Mouse (Mus musculus) midbrain, embryonic 11.5 days (tissue): ENCODE data around the gene Perp. TPM values are rescaled to one million over a fixed set of nuclear protein-coding genes. Genes with fewer than 3 reads are reported as not detected.
A peak's percentile ranks its signal among the peaks of the same experiment; 100 is the strongest.

ENCODE experiments used
- ATAC-seq: fragments of 200-750 bp; cut with Nextera tagmentation; 2 replicates; pipeline ENCODE4 v1.8.0; 2017; ENCODE audit warnings: moderate TSS enrichment, moderate library complexity; ENCODE audit not compliant: low FRiP score
- DNase-seq: peaks from one replicate; pipeline ENCODE4 v3.0.0; 2015; ENCODE audit warnings: low spot score; ENCODE audit errors: missing footprints
- H3K27ac ChIP-seq: fragments of 300-500 bp; sonication (generic); 2 replicates; pipeline ENCODE4 v1.5.1; 2014; ENCODE audit warnings: low read depth, low read length
- H3K27me3 ChIP-seq: fragments of 300-500 bp; sonication (generic); 2 replicates; pipeline ENCODE4 v1.6.1; 2014; ENCODE audit warnings: mild to moderate bottlenecking, low read length, moderate library complexity, mixed read lengths; ENCODE audit not compliant: control insufficient read depth, insufficient read depth
- H3K36me3 ChIP-seq: fragments of 300-500 bp; sonication (generic); 2 replicates; pipeline ENCODE4 v1.6.1; 2014; ENCODE audit warnings: mild to moderate bottlenecking, low read length, moderate library complexity, mixed read lengths; ENCODE audit not compliant: control insufficient read depth, insufficient read depth
- H3K4me1 ChIP-seq: fragments of 300-500 bp; sonication (generic); 2 replicates; pipeline ENCODE4 v1.6.1; 2014; ENCODE audit warnings: low read length; ENCODE audit not compliant: control insufficient read depth, insufficient read depth
- H3K4me2 ChIP-seq: fragments of 300-500 bp; sonication (generic); 2 replicates; pipeline ENCODE4 v1.6.1; 2014; ENCODE audit warnings: mild to moderate bottlenecking, moderate library complexity
- H3K4me3 ChIP-seq: fragments of 300-500 bp; sonication (generic); 2 replicates; pipeline ENCODE4 v1.5.1; 2014; ENCODE audit warnings: low read depth, low read length
- H3K9ac ChIP-seq: fragments of 300-500 bp; sonication (generic); 2 replicates; pipeline ENCODE4 v1.6.1; 2014; ENCODE audit warnings: low read length
- H3K9me3 ChIP-seq: fragments of 300-500 bp; sonication (generic); 2 replicates; pipeline ENCODE4 v1.6.1; 2016; ENCODE audit warnings: low read length; ENCODE audit not compliant: control insufficient read depth
- WGBS: fragments of 180-500 bp; shearing (Covaris S2); extraction: QIAGEN DNeasy Blood & Tissue Kit; methylation state at CpG from one replicate; pipeline ENCODE4 v1.1.7; 2014; 5-methylcytosine and 5-hydroxymethylcytosine counted together
- polyA plus RNA-seq: library from polyadenylated mRNA; unstranded; fragments of >200 nt; fragmentation: Nextera tagmentation; extraction: Ambion mirVana; gene quantifications from 2 replicates; pipeline ENCODE4 v1.2.1, GENCODE M21; 2014

The Perp gene
- polyA plus RNA-seq, 1 experiment from 2014 or later: 6.1 TPM

- DNase-seq (no peak), ATAC-seq (no peak)
- no peak overlapping the region for H3K4me2 ChIP-seq
- 50% methylated on average over 6 of the region's 6 CpGs for WGBS
- no peaks in the 10 kb centered on the region for H3K27me3 ChIP-seq
- no peaks in the 10 kb centered on the region for H3K4me1 ChIP-seq
- H3K27ac ChIP-seq: no peak overlapping the region
- no peak overlapping the region for H3K9ac ChIP-seq
- H3K9me3 ChIP-seq: no peaks in the 10 kb centered on the region
- no peak overlapping the region for H3K4me3 ChIP-seq
- H3K36me3 ChIP-seq: no peaks in the 10 kb centered on the region
Observed at GRCm38 (mm10) chr10:18835684-18836479, 8.9 kb upstream of the Perp start.

- Histone ChIP-seq H3K9ac (no peak overlapping the region), H3K4me3 (no peak overlapping the region), H3K4me2 (no peak overlapping the region), H3K4me1 (no peaks in the 10 kb centered on the region), H3K27ac (no peak overlapping the region), H3K9me3 (no peaks in the 10 kb centered on the region), H3K27me3 (peaks cover 7% of the 10 kb centered on the region), H3K36me3 (no peaks in the 10 kb centered on the region)
- no peak for ATAC-seq
- 83% methylated on average over 4 of the region's 4 CpGs for WGBS
- DNase-seq: no peak
Observed at GRCm38 (mm10) chr10:18839530-18839929, 5.3 kb upstream of the Perp start.

GRCm38 (mm10) chr10:18840736-18841135, 4.1 kb upstream of the Perp start:
- H3K9me3 ChIP-seq: no peaks in the 10 kb centered on the region
- peaks cover 19% of the 10 kb centered on the region for H3K27me3 ChIP-seq
- H3K27ac ChIP-seq: no peak overlapping the region
- H3K4me2 ChIP-seq: no peak overlapping the region
- peaks cover 3% of the 10 kb centered on the region; the same call in 1 of the 2 replicates for H3K4me1 ChIP-seq
- H3K36me3 ChIP-seq: no peaks in the 10 kb centered on the region
- H3K4me3 ChIP-seq: no peak overlapping the region
- no peak for ATAC-seq
- no peak for DNase-seq
- H3K9ac ChIP-seq: no peak overlapping the region
- 79% methylated on average over 4 of the region's 4 CpGs for WGBS

- ATAC-seq (no peak; the same call in 1 of the 2 replicates), DNase-seq (peak; percentile 91)
- Histone ChIP-seq H3K9me3 (no peaks in the 10 kb centered on the region), H3K9ac (peak overlapping the region; percentile 54; the same call in 1 of the 2 replicates), H3K4me1 (peaks cover 3% of the 10 kb centered on the region; the same call in 1 of the 2 replicates), H3K27me3 (peaks cover 28% of the 10 kb centered on the region), H3K4me2 (peak overlapping the region; percentile 92), H3K36me3 (no peaks in the 10 kb centered on the region), H3K4me3 (peak overlapping the region; percentile 54), H3K27ac (no peak overlapping the region)
- WGBS: 5% methylated on average over 18 of the region's 18 CpGs
Observed at GRCm38 (mm10) chr10:18845287-18845662, 455 bp downstream of the Perp start.

- no peak overlapping the region for H3K27ac ChIP-seq
- no peak overlapping the region for H3K4me3 ChIP-seq
- H3K4me1 ChIP-seq: peaks cover 3% of the 10 kb centered on the region; the same call in 1 of the 2 replicates
- no peaks in the 10 kb centered on the region for H3K9me3 ChIP-seq
- no peak overlapping the region for H3K4me2 ChIP-seq
- H3K36me3 ChIP-seq: no peaks in the 10 kb centered on the region
- H3K27me3 ChIP-seq: peaks cover 28% of the 10 kb centered on the region
- 59% methylated on average over 4 of the region's 4 CpGs for WGBS
- DNase-seq: no peak
- H3K9ac ChIP-seq: no peak overlapping the region
- ATAC-seq: no peak
Observed at GRCm38 (mm10) chr10:18845711-18846110, 891 bp downstream of the Perp start.

- no peaks in the 10 kb centered on the region for H3K36me3 ChIP-seq
- WGBS: 85% methylated on average over 8 of the region's 8 CpGs
- peaks cover 4% of the 10 kb centered on the region for H3K4me1 ChIP-seq
- H3K27ac ChIP-seq: no peak overlapping the region
- H3K27me3 ChIP-seq: peaks cover 28% of the 10 kb centered on the region
- no peak overlapping the region for H3K9ac ChIP-seq
- no peak for DNase-seq
- H3K4me3 ChIP-seq: no peak overlapping the region
- ATAC-seq: no peak
- no peaks in the 10 kb centered on the region for H3K9me3 ChIP-seq
- H3K4me2 ChIP-seq: no peak overlapping the region
Observed at GRCm38 (mm10) chr10:18846474-18847264, 1.8 kb downstream of the Perp start.

- H3K9me3 ChIP-seq: no peaks in the 10 kb centered on the region
- no peak overlapping the region for H3K4me3 ChIP-seq
- no peak overlapping the region for H3K27ac ChIP-seq
- no peaks in the 10 kb centered on the region for H3K36me3 ChIP-seq
- peaks cover 15% of the 10 kb centered on the region for H3K27me3 ChIP-seq
- H3K9ac ChIP-seq: no peak overlapping the region
- ATAC-seq (no peak), DNase-seq (no peak)
- WGBS: 91% methylated on average over 4 of the region's 4 CpGs
- H3K4me1 ChIP-seq: peaks cover 5% of the 10 kb centered on the region
- H3K4me2 ChIP-seq: no peak overlapping the region
Observed at GRCm38 (mm10) chr10:18850177-18850576, 5.4 kb downstream of the Perp start.

GRCm38 (mm10) chr10:18853417-18853816, 8.6 kb downstream of the Perp start:
- Histone ChIP-seq H3K9ac (no peak overlapping the region), H3K9me3 (no peaks in the 10 kb centered on the region), H3K4me2 (no peak overlapping the region), H3K4me1 (peaks cover 4% of the 10 kb centered on the region; the same call in 1 of the 2 replicates), H3K27ac (no peak overlapping the region), H3K36me3 (no peaks in the 10 kb centered on the region), H3K27me3 (no peaks in the 10 kb centered on the region), H3K4me3 (no peak overlapping the region)
- 87% methylated on average over 7 of the region's 7 CpGs for WGBS
- no peak for ATAC-seq
- DNase-seq: no peak

GRCm38 (mm10) chr10:18857244-18857643, 12.4 kb downstream of the Perp start:
- ATAC-seq (no peak), DNase-seq (no peak)
- H3K9me3 ChIP-seq: no peaks in the 10 kb centered on the region
- H3K4me3 ChIP-seq: no peak overlapping the region
- H3K27me3 ChIP-seq: no peaks in the 10 kb centered on the region
- H3K9ac ChIP-seq: no peak overlapping the region
- H3K27ac ChIP-seq: no peak overlapping the region
- H3K4me2 ChIP-seq: no peak overlapping the region
- 83% methylated on average over 4 of the region's 4 CpGs for WGBS
- no peaks in the 10 kb centered on the region for H3K36me3 ChIP-seq
- no peaks in the 10 kb centered on the region for H3K4me1 ChIP-seq
